Mouse (Mus musculus) forebrain, embryonic 14.5 days (tissue): ENCODE data around the gene Fam53b. TPM values are rescaled to one million over a fixed set of nuclear protein-coding genes. Genes with fewer than 3 reads are reported as not detected.
A peak's percentile ranks its signal among the peaks of the same experiment; 100 is the strongest.

ENCODE experiments used
- ATAC-seq: fragments of 200-750 bp; cut with Nextera tagmentation; 2 replicates; pipeline ENCODE4 v1.8.0; 2017; ENCODE audit warnings: mild to moderate bottlenecking, moderate library complexity
- DNase-seq: peaks from one replicate; pipeline ENCODE4 v3.0.0-alpha.2; 2015; ENCODE audit warnings: low spot score
- H3K27ac ChIP-seq: fragments of 300-500 bp; sonication (generic); 2 replicates; pipeline ENCODE4 v1.5.1; 2014; ENCODE audit warnings: low read depth, mild to moderate bottlenecking, control low read depth, low read length, moderate library complexity
- H3K27me3 ChIP-seq: fragments of 300-500 bp; sonication (generic); replicated peaks from 2 replicates; pipeline ENCODE4 v1.6.1; 2014; ENCODE audit warnings: low read length, control low read depth, mixed read lengths; ENCODE audit not compliant: control insufficient read depth, insufficient read depth
- H3K36me3 ChIP-seq: fragments of 300-500 bp; sonication (generic); 2 replicates; pipeline ENCODE4 v1.6.1; 2014; ENCODE audit warnings: low read length, control low read depth; ENCODE audit not compliant: control insufficient read depth, insufficient read depth
- H3K4me1 ChIP-seq: fragments of 300-500 bp; sonication (generic); 2 replicates; pipeline ENCODE4 v1.6.1; 2014; ENCODE audit warnings: antibody characterized with exemption, low read length, control low read depth; ENCODE audit not compliant: control insufficient read depth, insufficient read depth
- H3K4me2 ChIP-seq: fragments of 300-500 bp; sonication (generic); 2 replicates; pipeline ENCODE4 v1.6.1; 2014; ENCODE audit warnings: mild to moderate bottlenecking, control low read depth, low read length
- H3K4me3 ChIP-seq: fragments of 300-500 bp; sonication (generic); 2 replicates; pipeline ENCODE4 v1.5.1; 2014; ENCODE audit warnings: low read depth, low read length, control low read depth
- H3K9ac ChIP-seq: fragments of 300-500 bp; sonication (generic); 2 replicates; pipeline ENCODE4 v1.6.1; 2014; ENCODE audit warnings: mild to moderate bottlenecking, low read length, control low read depth, moderate library complexity
- H3K9me3 ChIP-seq: fragments of 300-500 bp; sonication (generic); replicated peaks from 2 replicates; pipeline ENCODE4 v1.6.1; 2016; ENCODE audit warnings: low read length, control low read depth, mixed read lengths; ENCODE audit not compliant: control insufficient read depth
- WGBS: fragments of 180-500 bp; shearing (Covaris S2); extraction: QIAGEN DNeasy Blood & Tissue Kit; methylation state at CpG from one replicate; pipeline ENCODE4 v1.1.7; 2014; 5-methylcytosine and 5-hydroxymethylcytosine counted together
- polyA plus RNA-seq: library from polyadenylated mRNA; unstranded; fragments of >200 nt; fragmentation: Nextera tagmentation; extraction: Ambion mirVana; gene quantifications from 2 replicates; pipeline ENCODE4 v1.2.1, GENCODE M21; 2014

Gene Fam53b
- 17.1 and 25.1 TPM in 2 replicates for polyA plus RNA-seq

DNA sequence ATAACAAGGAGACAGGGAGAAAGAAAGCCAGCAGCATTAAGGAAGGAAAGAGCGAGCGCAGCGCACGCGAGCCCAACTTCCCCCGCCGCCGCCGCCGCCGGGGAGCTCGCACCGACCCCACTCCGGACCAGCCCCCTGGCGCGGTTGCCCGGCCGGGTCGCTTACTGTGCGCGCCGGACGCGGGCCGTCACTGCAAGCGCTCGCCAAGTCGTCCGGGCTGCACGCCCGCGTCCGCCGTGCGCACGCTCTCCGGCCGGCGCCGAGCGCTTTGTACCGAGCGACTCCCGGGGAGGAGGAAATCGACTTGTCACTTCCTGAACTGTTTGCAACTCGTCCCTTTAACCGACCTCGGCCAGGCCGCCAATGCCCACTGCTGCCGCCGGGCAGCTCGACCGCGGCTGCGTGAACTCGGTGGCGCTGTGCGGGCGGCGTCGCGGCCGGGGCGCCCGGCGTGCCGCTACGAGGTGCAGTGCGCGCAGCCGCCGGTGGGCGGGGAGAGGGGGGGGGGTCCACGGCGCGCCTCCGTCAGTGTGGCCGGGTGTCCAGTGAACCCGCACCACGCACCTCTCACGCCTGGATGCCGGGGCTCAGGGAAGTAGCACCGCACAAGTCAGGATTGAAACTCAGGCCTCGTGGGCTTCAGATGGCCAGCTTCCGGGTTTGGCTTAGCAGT, at the start of gene Fam53b:
TSS of gene Fam53b (minus strand) at position 471 of the 673 bp plus-strand sequence.
- H3K4me2 ChIP-seq = peak within 1 kb of the TSS; percentile 78
- H3K4me3 ChIP-seq = peak within 1 kb of the TSS; percentile 75
- no peaks in the 10 kb centered on the region for H3K27me3 ChIP-seq
- no peaks in the 10 kb centered on the region for H3K9me3 ChIP-seq
- no peaks in the 10 kb centered on the region for H3K36me3 ChIP-seq
- under 1% methylated on average over 79 of the region's 85 CpGs for WGBS
- peaks cover 33% of the 10 kb centered on the region for H3K4me1 ChIP-seq
- peak within 1 kb of the TSS; percentile 89 for H3K9ac ChIP-seq
- peak; percentile 69 for DNase-seq
- peak within 1 kb of the TSS; percentile 90 for H3K27ac ChIP-seq
- ATAC-seq = peak; percentile 54

GRCm38 (mm10) chr7:132859042-132859958, 45.6 kb upstream of the Fam53b start, which contains the start of gene Abraxas2:
Gene Abraxas2, plus strand, starts transcription at chr7:132859225.
- H3K9me3 ChIP-seq = no peaks in the 10 kb centered on the region
- peaks cover 8% of the 10 kb centered on the region for H3K4me1 ChIP-seq
- WGBS = under 1% methylated on average over 53 of the region's 53 CpGs
- no peaks in the 10 kb centered on the region for H3K36me3 ChIP-seq
- H3K27me3 ChIP-seq = no peaks in the 10 kb centered on the region
- peak within 1 kb of the TSS; percentile 90 for H3K4me3 ChIP-seq
- H3K9ac ChIP-seq = peak within 1 kb of the TSS; percentile 89
- ATAC-seq (peak; percentile 97), DNase-seq (peak; percentile 95)
- peak within 1 kb of the TSS; percentile 65 for H3K4me2 ChIP-seq
- H3K27ac ChIP-seq = peak within 1 kb of the TSS; percentile 70; the same call in 1 of the 2 replicates

GRCm38 (mm10) chr7:132858043-132858608, 44.4 kb upstream of the Fam53b start:
- Histone ChIP-seq H3K4me1 (peaks cover 8% of the 10 kb centered on the region), H3K9me3 (no peaks in the 10 kb centered on the region), H3K36me3 (no peaks in the 10 kb centered on the region), H3K27me3 (no peaks in the 10 kb centered on the region), H3K9ac (no peak overlapping the region), H3K4me2 (no peak overlapping the region), H3K27ac (no peak overlapping the region), H3K4me3 (no peak overlapping the region)
- 72% methylated on average over 5 of the region's 5 CpGs for WGBS
- ATAC-seq (no peak), DNase-seq (no peak)

DNA sequence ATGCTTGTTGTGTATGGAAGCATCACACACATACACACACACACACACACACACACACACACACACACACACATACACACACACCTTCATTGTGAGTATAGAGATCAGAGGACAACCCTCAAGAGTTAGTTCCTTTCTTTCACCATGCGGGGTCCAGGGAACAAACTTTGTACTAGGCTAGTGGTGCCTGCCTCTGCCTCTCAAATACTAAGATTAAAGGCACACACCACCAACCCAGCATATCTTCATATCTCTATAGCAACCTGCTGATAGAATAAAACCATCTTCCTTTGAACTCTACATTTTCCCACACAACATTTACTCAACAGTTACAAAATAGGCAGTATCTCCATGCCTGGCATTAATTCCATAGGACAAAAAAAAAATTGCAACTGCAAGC, 42.4 kb upstream of the Fam53b start:
- DNase-seq (no peak), ATAC-seq (no peak)
- no peak overlapping the region for H3K27ac ChIP-seq
- H3K9me3 ChIP-seq = no peaks in the 10 kb centered on the region
- no peak overlapping the region for H3K4me3 ChIP-seq
- whole genome bisulfite sequencing = 73% methylated on average over 1 of the region's 1 CpGs
- H3K4me2 ChIP-seq = no peak overlapping the region
- H3K9ac ChIP-seq = no peak overlapping the region
- H3K4me1 ChIP-seq = peaks cover 13% of the 10 kb centered on the region
- H3K27me3 ChIP-seq = no peaks in the 10 kb centered on the region
- no peaks in the 10 kb centered on the region for H3K36me3 ChIP-seq

- no peak for DNase-seq
- Histone ChIP-seq H3K9ac (no peak overlapping the region), H3K4me3 (no peak overlapping the region), H3K27ac (no peak overlapping the region), H3K9me3 (no peaks in the 10 kb centered on the region), H3K4me1 (peaks cover 8% of the 10 kb centered on the region), H3K4me2 (no peak overlapping the region), H3K27me3 (no peaks in the 10 kb centered on the region), H3K36me3 (peaks cover 12% of the 10 kb centered on the region)
- no peak for ATAC-seq
- 67% methylated on average over 4 of the region's 4 CpGs for WGBS
These were observed 40.3 kb upstream of the Fam53b start for GRCm38 (mm10) chr7:132853946-132854345.

DNA sequence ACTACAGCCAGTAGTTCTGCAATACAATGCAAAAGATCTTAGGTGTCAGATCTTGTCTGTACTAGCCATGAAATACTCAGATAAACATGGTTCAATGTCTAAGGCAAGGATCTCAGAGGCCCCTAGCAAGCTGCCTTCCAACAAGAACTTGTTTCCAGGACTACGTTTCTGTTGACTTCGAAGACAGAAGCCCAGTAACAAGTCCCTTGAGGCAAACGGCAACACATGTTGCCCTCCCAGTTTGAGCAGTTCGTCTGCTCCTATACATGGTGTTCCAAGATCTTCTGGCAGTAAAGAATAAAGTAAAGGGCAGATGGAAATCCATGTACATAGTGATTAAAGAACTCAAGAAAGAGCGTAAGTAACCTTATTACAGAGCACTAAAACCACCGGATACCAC, 39.7 kb upstream of the Fam53b start:
- Histone ChIP-seq H3K9me3 (no peaks in the 10 kb centered on the region), H3K36me3 (peaks cover 18% of the 10 kb centered on the region)
- no peak for DNase-seq

DNA sequence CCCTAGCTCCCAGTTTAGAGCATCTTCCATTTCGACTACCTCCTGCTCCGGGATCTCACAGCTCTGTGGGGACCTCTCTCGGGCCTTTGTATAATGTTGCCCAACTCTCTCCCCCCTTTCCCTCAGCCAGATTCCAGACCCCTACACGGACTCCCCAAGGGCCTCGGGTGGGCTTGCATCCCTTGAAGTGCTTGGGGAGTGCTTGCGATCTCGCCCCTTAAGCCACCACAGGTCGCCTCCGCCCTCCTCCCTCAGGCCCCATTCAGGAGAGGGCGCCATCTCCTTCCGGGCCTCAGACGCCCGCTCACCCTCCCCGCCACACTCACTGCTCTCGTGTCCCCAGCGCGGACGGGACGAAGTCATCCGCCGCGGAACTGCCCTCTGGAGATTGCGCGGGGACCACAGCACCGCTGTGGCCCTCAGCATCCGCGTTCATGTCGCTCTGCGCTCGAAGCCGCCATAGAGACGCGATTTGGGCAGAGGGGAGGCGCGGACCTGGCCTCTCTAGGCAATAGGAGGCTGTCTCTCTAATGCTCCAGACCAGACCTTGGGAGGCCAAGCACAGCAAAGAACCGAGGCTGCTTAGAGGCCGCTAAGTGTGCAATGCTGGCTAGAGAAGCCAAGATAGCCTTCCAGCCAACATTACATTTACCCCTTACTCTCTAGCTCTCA, 38.6 kb upstream of the Fam53b start, which contains the start of gene Eef1akmt2:
TSS of gene Eef1akmt2 (minus strand) at position 501 of the 672 bp plus-strand sequence.
- peak within 1 kb of the TSS; percentile 75 for H3K4me3 ChIP-seq
- H3K4me1 ChIP-seq = peaks cover 8% of the 10 kb centered on the region
- ATAC-seq = peak; percentile 96
- under 1% methylated on average over 37 of the region's 37 CpGs for WGBS
- no peaks in the 10 kb centered on the region for H3K9me3 ChIP-seq
- DNase-seq = peak; percentile 94
- peak within 1 kb of the TSS; percentile 66 for H3K4me2 ChIP-seq
- peak within 1 kb of the TSS; percentile 98 for H3K27ac ChIP-seq
- H3K36me3 ChIP-seq = peaks cover 28% of the 10 kb centered on the region
- H3K27me3 ChIP-seq = no peaks in the 10 kb centered on the region
- H3K9ac ChIP-seq = peak within 1 kb of the TSS; percentile 93

More for the DNA sequence above, 39.7 kb upstream of the Fam53b start:
- H3K4me1 ChIP-seq = peaks cover 8% of the 10 kb centered on the region
- no peak overlapping the region for H3K27ac ChIP-seq
- no peak for ATAC-seq
- H3K4me3 ChIP-seq = no peak overlapping the region
- no peak overlapping the region for H3K4me2 ChIP-seq
- H3K27me3 ChIP-seq = no peaks in the 10 kb centered on the region
- WGBS = 79% methylated on average over 6 of the region's 6 CpGs
- H3K9ac ChIP-seq = no peak overlapping the region

DNA sequence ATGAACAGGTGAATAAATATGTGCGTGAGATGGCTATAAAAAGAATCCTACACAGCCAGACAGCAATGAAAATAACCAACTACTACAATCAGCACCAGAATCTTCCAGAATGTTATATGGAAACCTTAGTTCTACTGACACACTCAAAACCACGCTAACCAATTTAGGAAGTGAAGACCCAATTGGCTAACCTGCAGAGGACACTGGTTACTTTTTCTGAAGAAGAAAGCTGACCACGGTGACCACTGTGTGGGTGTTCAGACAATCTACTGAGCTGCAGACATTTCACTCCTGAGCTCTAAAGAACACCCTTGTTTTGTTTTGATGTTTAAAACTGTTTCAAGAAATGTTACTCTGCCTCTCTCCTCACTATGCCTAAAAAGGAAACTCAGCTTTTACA, 29.5 kb upstream of the Fam53b start:
- no peak for ATAC-seq
- Histone ChIP-seq H3K4me3 (no peak overlapping the region), H3K9ac (no peak overlapping the region), H3K9me3 (no peaks in the 10 kb centered on the region), H3K27me3 (no peaks in the 10 kb centered on the region), H3K4me2 (no peak overlapping the region), H3K4me1 (no peaks in the 10 kb centered on the region), H3K36me3 (peaks cover 35% of the 10 kb centered on the region), H3K27ac (no peak overlapping the region)
- WGBS = 95% methylated on average over 3 of the region's 3 CpGs
- DNase-seq = no peak
